Mouse (Mus musculus): ENCODE measurements around the gene Tpst1. TPM values are rescaled to one million over a fixed set of nuclear protein-coding genes. Genes with fewer than 3 reads are reported as not detected.

The Tpst1 gene
- polyA plus RNA-seq, 1 experiment from 2014 or later: 58.3 TPM

GRCm38 (mm10) chr5:130081181-130081881 lies 8.2 kb downstream of the Tpst1 start:
- Histone ChIP-seq H3K4me2 (ENCODE audit: low read length) (no peak overlapping the region), H3K4me1 (ENCODE audit: control insufficient read depth, insufficient read depth, low read depth, low read length) (peaks cover 6% of the 10 kb centered on the region), H3K4me3 (ENCODE audit: low read length) (no peak overlapping the region), H3K36me3 (ENCODE audit: control insufficient read depth, insufficient read depth, low read length) (no peaks in the 10 kb centered on the region), H3K9ac (ENCODE audit: low read depth, low read length) (no peak overlapping the region), H3K27ac (ENCODE audit: low read depth, low read length) (no peak overlapping the region), H3K9me3 (ENCODE audit: control insufficient read depth, low read length) (no peaks in the 10 kb centered on the region), H3K27me3 (replicated peaks; ENCODE audit: control insufficient read depth, insufficient read depth, low read length) (no peaks in the 10 kb centered on the region)
- no peak for ATAC-seq
- over 99% methylated on average over 8 of the region's 8 CpGs for WGBS

GRCm38 (mm10) chr5:130082431-130082830 lies 9.3 kb downstream of the Tpst1 start:
- Histone ChIP-seq H3K27ac (ENCODE audit: low read depth, low read length) (no peak overlapping the region), H3K4me1 (ENCODE audit: control insufficient read depth, insufficient read depth, low read depth, low read length) (peaks cover 6% of the 10 kb centered on the region), H3K9me3 (ENCODE audit: control insufficient read depth, low read length) (no peaks in the 10 kb centered on the region), H3K4me2 (ENCODE audit: low read length) (no peak overlapping the region), H3K4me3 (ENCODE audit: low read length) (no peak overlapping the region), H3K27me3 (replicated peaks; ENCODE audit: control insufficient read depth, insufficient read depth, low read length) (no peaks in the 10 kb centered on the region), H3K36me3 (ENCODE audit: control insufficient read depth, insufficient read depth, low read length) (no peaks in the 10 kb centered on the region), H3K9ac (ENCODE audit: low read depth, low read length) (no peak overlapping the region)
- 83% methylated on average over 4 of the region's 4 CpGs for WGBS
- ATAC-seq: no peak

DNA sequence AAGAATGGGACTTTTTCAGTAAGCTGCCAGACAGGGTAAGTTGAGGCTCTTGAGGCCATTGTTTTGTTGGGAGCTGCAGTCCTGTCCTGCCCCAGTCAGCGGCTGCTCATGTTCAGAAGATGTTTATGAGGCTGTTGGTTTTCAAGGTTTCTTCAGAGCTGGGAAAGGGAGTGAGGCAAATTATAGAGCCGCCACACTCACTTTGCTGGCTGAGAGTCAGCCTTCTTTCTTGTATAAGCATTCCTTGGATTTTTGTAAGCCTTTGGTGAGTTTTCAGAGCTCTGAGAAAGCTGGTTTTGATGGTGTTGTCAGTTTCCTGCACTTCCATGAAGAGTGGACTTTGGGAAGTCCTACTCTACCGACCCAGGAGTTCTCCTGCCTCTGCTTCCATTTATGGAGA lies 11.1 kb downstream of the Tpst1 start:
- Histone ChIP-seq H3K9ac (ENCODE audit: low read depth, low read length) (no peak overlapping the region), H3K36me3 (ENCODE audit: control insufficient read depth, insufficient read depth, low read length) (no peaks in the 10 kb centered on the region), H3K27me3 (replicated peaks; ENCODE audit: control insufficient read depth, insufficient read depth, low read length) (no peaks in the 10 kb centered on the region), H3K9me3 (ENCODE audit: control insufficient read depth, low read length) (no peaks in the 10 kb centered on the region), H3K4me3 (ENCODE audit: low read length) (no peak overlapping the region), H3K27ac (ENCODE audit: low read depth, low read length) (no peak overlapping the region), H3K4me1 (ENCODE audit: control insufficient read depth, insufficient read depth, low read depth, low read length) (peaks cover 6% of the 10 kb centered on the region), H3K4me2 (ENCODE audit: low read length) (no peak overlapping the region)
- WGBS: 88% methylated on average over 3 of the region's 3 CpGs
- no peak for ATAC-seq

DNA sequence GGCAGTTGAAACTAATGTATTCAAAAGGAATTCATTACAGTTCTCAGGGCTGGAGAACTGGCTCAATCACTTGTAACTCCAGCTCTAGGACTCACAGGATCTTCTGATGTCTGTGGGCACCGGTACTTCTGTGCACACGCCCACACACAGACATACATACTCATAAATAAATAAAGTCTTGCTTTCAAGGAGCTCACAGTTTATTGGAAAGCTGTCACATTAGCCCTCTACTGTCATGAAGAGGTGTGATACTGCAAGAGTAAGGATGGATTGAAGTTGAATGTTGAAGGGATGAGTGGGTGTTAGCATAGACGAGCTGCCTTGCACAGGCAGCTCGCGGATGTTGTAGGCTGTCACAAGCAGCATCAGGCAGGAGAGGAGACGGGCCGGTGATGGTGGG lies 14.9 kb downstream of the Tpst1 start:
- Histone ChIP-seq H3K4me3 (ENCODE audit: low read length) (no peak overlapping the region), H3K4me2 (ENCODE audit: low read length) (no peak overlapping the region), H3K4me1 (ENCODE audit: control insufficient read depth, insufficient read depth, low read depth, low read length) (no peaks in the 10 kb centered on the region), H3K27ac (ENCODE audit: low read depth, low read length) (no peak overlapping the region), H3K27me3 (replicated peaks; ENCODE audit: control insufficient read depth, insufficient read depth, low read length) (no peaks in the 10 kb centered on the region), H3K9me3 (ENCODE audit: control insufficient read depth, low read length) (no peaks in the 10 kb centered on the region), H3K9ac (ENCODE audit: low read depth, low read length) (no peak overlapping the region), H3K36me3 (ENCODE audit: control insufficient read depth, insufficient read depth, low read length) (no peaks in the 10 kb centered on the region)
- WGBS: 93% methylated on average over 7 of the region's 7 CpGs
- ATAC-seq: no peak

GRCm38 (mm10) chr5:130088612-130089011 lies 15.5 kb downstream of the Tpst1 start:
- no peak overlapping the region for H3K4me2 ChIP-seq (ENCODE audit: low read length)
- H3K4me3 ChIP-seq (ENCODE audit: low read length): no peak overlapping the region
- no peak overlapping the region for H3K27ac ChIP-seq (ENCODE audit: low read depth, low read length)
- H3K9ac ChIP-seq (ENCODE audit: low read depth, low read length): no peak overlapping the region
- WGBS: 91% methylated on average over 4 of the region's 4 CpGs
- H3K9me3 ChIP-seq (ENCODE audit: control insufficient read depth, low read length): no peaks in the 10 kb centered on the region
- H3K36me3 ChIP-seq (ENCODE audit: control insufficient read depth, insufficient read depth, low read length): no peaks in the 10 kb centered on the region
- H3K27me3 ChIP-seq (replicated peaks; ENCODE audit: control insufficient read depth, insufficient read depth, low read length): no peaks in the 10 kb centered on the region
- ATAC-seq: no peak
- H3K4me1 ChIP-seq (ENCODE audit: control insufficient read depth, insufficient read depth, low read depth, low read length): no peaks in the 10 kb centered on the region

DNA sequence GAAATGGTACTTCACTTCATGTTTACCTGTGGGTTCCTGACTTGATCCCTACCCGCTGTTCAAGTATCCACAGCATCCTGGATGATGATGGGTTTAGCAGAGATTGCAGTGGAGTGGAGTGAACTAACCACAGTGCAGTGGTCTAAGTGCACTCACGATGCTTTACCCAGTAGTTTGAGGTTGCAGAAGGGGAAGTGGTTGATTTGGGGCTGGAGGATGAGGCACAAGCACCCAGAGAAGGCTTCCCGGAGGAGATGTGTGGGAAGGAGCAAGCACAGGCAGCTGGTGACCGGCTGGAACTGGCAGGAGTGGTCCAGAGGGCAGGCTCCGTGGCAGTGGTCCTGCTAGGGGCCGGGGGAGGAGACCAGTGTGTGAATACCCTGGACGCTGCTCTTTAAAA lies 16.1 kb downstream of the Tpst1 start:
- Histone ChIP-seq H3K9me3 (ENCODE audit: control insufficient read depth, low read length) (no peaks in the 10 kb centered on the region), H3K27ac (ENCODE audit: low read depth, low read length) (no peak overlapping the region), H3K4me2 (ENCODE audit: low read length) (no peak overlapping the region), H3K36me3 (ENCODE audit: control insufficient read depth, insufficient read depth, low read length) (no peaks in the 10 kb centered on the region), H3K9ac (ENCODE audit: low read depth, low read length) (no peak overlapping the region), H3K4me3 (ENCODE audit: low read length) (no peak overlapping the region), H3K4me1 (ENCODE audit: control insufficient read depth, insufficient read depth, low read depth, low read length) (no peaks in the 10 kb centered on the region), H3K27me3 (replicated peaks; ENCODE audit: control insufficient read depth, insufficient read depth, low read length) (no peaks in the 10 kb centered on the region)
- WGBS: 82% methylated on average over 7 of the region's 7 CpGs
- ATAC-seq: no peak

DNA sequence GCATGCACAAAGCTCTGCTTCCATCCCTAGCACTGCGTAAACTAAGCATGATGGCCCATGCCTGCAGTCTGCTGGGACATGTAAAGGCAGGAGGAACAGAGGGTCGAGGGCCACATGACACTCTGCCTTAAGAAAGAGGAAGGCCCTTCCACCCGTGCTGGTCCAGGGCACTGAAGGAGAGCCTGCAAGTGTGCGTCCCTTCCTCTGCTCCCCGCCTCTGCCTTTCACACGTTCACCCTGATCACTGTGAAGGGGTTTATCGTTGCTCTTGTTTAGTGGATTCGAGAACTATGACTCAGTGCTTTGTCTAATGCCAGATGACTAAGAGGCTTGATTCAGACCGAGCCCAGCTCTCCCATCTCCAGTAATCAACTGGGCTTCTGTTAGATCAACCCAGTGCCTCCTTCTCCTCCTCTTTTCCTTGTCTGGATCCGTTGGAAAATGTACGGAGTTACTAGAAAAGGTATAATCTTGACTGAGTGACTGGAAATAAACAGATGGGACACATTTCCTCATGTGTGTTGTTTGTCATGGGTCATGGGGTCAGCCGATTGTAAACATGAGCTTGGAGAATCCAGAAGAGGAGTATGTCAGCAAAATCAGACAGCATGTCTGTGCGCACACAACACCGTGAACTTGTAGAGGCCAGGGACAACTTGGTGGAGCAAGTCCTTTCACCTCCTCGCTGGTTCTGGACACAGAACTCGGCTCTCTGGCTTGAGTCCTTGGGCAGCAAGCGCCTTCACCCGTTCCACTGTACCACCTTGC lies 16.7 kb downstream of the Tpst1 start:
- no peaks in the 10 kb centered on the region for H3K36me3 ChIP-seq (ENCODE audit: control insufficient read depth, insufficient read depth, low read length)
- no peaks in the 10 kb centered on the region for H3K4me1 ChIP-seq (ENCODE audit: control insufficient read depth, insufficient read depth, low read depth, low read length)
- 89% methylated on average over 18 of the region's 18 CpGs for WGBS
- no peak overlapping the region for H3K4me3 ChIP-seq (ENCODE audit: low read length)
- ATAC-seq: no peak
- no peaks in the 10 kb centered on the region for H3K27me3 ChIP-seq (replicated peaks; ENCODE audit: control insufficient read depth, insufficient read depth, low read length)
- no peak overlapping the region for H3K4me2 ChIP-seq (ENCODE audit: low read length)
- no peak overlapping the region for H3K27ac ChIP-seq (ENCODE audit: low read depth, low read length)
- H3K9me3 ChIP-seq (ENCODE audit: control insufficient read depth, low read length): no peaks in the 10 kb centered on the region
- H3K9ac ChIP-seq (ENCODE audit: low read depth, low read length): no peak overlapping the region

GRCm38 (mm10) chr5:130096754-130097153 lies 23.6 kb downstream of the Tpst1 start:
- 54% methylated on average over 12 of the region's 12 CpGs for WGBS
- no peaks in the 10 kb centered on the region for H3K9me3 ChIP-seq (ENCODE audit: control insufficient read depth, low read length)
- peaks cover 2% of the 10 kb centered on the region for H3K36me3 ChIP-seq (ENCODE audit: control insufficient read depth, insufficient read depth, low read length)
- H3K27ac ChIP-seq (ENCODE audit: low read depth, low read length): no peak overlapping the region
- no peak overlapping the region for H3K4me3 ChIP-seq (ENCODE audit: low read length)
- H3K9ac ChIP-seq (ENCODE audit: low read depth, low read length): no peak overlapping the region
- H3K4me1 ChIP-seq (ENCODE audit: control insufficient read depth, insufficient read depth, low read depth, low read length): no peaks in the 10 kb centered on the region
- no peak overlapping the region for H3K4me2 ChIP-seq (ENCODE audit: low read length)
- no peaks in the 10 kb centered on the region for H3K27me3 ChIP-seq (replicated peaks; ENCODE audit: control insufficient read depth, insufficient read depth, low read length)
- no peak for ATAC-seq

DNA sequence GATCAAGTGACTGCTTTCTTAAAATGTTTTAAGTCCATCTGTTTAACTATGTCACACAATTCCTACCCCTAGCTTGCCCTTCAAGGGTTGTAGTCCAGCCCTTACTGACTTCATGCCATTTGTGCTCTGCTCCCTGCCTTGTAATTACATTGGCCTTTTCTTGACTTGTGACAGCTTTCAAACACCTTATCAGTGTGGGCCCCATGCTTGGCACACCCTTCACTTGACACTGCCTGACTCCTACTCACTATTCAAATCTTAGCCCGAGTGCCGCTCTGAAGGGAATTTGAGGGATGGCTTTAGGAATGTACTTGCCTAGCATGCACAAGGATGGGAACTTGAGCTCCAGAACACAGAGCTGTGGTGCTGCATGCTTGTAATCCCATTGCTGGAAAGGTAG lies 24.7 kb downstream of the Tpst1 start:
- no peaks in the 10 kb centered on the region for H3K27me3 ChIP-seq (replicated peaks; ENCODE audit: control insufficient read depth, insufficient read depth, low read length)

More for the DNA sequence above, 24.7 kb downstream of the Tpst1 start:
- Histone ChIP-seq H3K9me3 (ENCODE audit: control insufficient read depth, low read length) (no peaks in the 10 kb centered on the region), H3K9ac (ENCODE audit: low read depth, low read length) (no peak overlapping the region), H3K27ac (ENCODE audit: low read depth, low read length) (no peak overlapping the region), H3K36me3 (ENCODE audit: control insufficient read depth, insufficient read depth, low read length) (peaks cover 11% of the 10 kb centered on the region), H3K4me1 (ENCODE audit: control insufficient read depth, insufficient read depth, low read depth, low read length) (no peaks in the 10 kb centered on the region), H3K4me2 (ENCODE audit: low read length) (no peak overlapping the region), H3K4me3 (ENCODE audit: low read length) (no peak overlapping the region)
- ATAC-seq: no peak
- WGBS: 84% methylated on average over 2 of the region's 2 CpGs

Measured in hindbrain, embryonic 16.5 days (tissue).